Mouse (Mus musculus) gastrocnemius, postnatal 14 days (tissue): ENCODE measurements around the gene Vmn1r200. TPM values are rescaled to one million over a fixed set of nuclear protein-coding genes. Genes with fewer than 3 reads are reported as not detected.
"Not testable (repeated sequence)": the region's sequence is repeated elsewhere in the genome, so short reads cannot be mapped to it uniquely, and the experiment has no call there.

Experiments
- DNase-seq: peaks from one replicate; pipeline ENCODE4 v3.0.0; 2021; ENCODE audit warnings: mixed read lengths
- intact Hi-C: fragments of 180-260 bp; cut with DNase I; formaldehyde crosslinking; loops from one replicate; pipeline ENCODE4 v1.15.1; 2025; ENCODE audit warnings: low total_unique reads
- long read RNA-seq, 2 experiments: library from polyadenylated mRNA; stranded (forward); transcript quantifications; one replicate each; pipeline ENCODE4 v2.0.0; 2021
- total RNA-seq, 2 experiments: library from RNA; stranded (reverse); gene quantifications; 2 replicates each; pipeline ENCODE4 v1.2.3; 2021

The Vmn1r200 gene
- total RNA-seq = not detected
- long read RNA-seq, experiment 1 = 0 reads
- long read RNA-seq, experiment 2 = 0 reads

DNA sequence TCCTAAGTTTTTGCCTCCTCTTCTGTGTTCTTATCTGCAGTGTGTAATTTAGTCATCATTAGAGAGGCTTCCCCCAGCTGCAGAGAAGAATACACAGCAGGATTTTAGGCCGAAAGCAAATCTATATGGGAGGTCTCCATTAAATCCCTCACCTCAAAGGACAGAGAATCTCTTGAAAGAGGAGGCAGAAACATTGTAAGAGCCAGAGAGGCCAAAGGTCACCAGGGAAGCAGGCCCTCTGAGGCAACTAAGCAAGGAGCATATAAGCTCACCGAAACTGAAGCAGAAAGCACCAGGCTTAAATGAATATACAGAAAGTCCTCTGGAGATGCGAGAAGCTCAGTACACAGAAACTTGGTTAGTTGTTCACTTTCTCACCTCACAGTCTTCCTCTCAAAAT, at the start of gene Vmn1r200:
Gene Vmn1r200, plus strand, starts transcription at position 301 of the 400 bp plus-strand sequence.
- intact Hi-C loops = no loop called here
- DNase-seq = no peak

DNA sequence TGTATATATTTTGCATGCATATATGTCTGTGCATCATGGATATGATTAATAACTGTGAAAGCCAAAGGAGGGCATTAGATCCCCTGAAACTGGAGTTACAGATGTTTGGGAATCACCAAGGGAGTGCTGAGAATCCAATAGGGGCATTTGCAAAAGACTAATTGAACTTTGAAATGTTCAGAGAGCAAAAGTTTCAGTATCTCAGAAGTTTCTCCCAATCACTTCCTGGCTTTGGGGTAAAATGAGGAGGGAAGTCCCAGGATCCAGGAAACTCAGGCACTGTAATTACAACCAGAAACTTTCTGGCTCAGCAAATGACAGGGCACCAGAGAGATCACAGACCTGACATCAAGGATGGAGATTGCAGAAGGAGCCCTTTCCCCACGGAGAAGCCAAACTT, 40.1 kb upstream of the Vmn1r200 start, which contains the start of gene Vmn1r198:
Gene Vmn1r198, plus strand, starts transcription at position 301 of the 400 bp plus-strand sequence.
- intact Hi-C loops = no loop called here
- DNase-seq = no peak

DNA sequence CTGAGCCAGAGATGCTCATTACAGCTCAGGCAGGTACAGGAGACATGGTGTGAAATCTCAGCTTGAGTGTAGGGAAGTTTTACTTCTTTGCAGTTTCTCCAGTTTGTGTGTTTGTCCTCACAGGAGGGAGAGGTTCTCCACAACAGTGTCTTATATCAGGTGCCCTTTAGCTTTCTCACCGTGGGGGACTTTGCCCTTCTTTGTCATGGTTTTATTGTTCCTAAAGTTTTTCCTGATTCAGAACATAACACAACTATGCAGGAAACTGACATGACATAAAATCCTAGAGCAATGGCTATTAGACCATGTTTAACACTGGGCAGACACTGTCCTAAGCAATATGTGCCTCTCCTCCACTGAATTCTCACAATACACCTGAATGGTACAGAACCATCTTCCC, 39.4 kb upstream of the Vmn1r200 start:
- DNase-seq = no peak
- intact Hi-C loops = no loop called here

GRCm38 (mm10) chr13:22379518-22379917, 10.7 kb upstream of the Vmn1r200 start, which contains the start of gene Vmn1r199:
Gene Vmn1r199, plus strand, starts transcription at chr13:22379818.
- intact Hi-C loops = no loop called here

DNA sequence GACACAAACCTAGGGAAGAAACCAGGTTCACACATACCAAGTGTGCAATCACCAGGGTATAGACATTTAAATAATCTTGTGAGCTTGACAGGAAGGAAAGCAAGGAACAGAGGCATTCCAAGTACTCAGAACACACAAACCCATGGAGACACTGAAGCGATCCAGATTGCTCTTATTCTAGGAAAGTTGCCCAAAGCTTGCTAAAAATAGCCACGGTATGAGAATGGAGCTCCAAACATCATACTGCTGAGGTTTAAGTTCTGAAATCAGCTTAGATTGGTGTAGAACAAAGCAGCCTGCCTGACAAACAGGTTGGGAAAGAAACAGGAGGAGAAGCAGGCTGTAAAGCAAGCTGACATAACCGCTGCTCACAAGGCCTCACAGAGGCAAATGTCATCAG, 9.0 kb upstream of the Vmn1r200 start:
- DNase-seq, intact Hi-C loops: not testable (repeated sequence)

More at GRCm38 (mm10) chr13:22379518-22379917, 10.7 kb upstream of the Vmn1r200 start, which contains the start of gene Vmn1r199:
- no peak for DNase-seq

- no peak for DNase-seq
- intact Hi-C loops = no loop called here
These were observed 6.8 kb upstream of the Vmn1r200 start for GRCm38 (mm10) chr13:22383401-22383800.

- DNase-seq = no peak
- intact Hi-C loops = no loop called here
These were observed 3.1 kb upstream of the Vmn1r200 start for GRCm38 (mm10) chr13:22387050-22387449.

- intact Hi-C loops = no loop called here
- no peak for DNase-seq
These were observed 12.8 kb downstream of the Vmn1r200 start for GRCm38 (mm10) chr13:22402978-22403377.

Other genes starting within 250 kb of the Vmn1r200 start
- not detected for gene Vmn1r191, start 206.4 kb upstream of the Vmn1r200 start, total RNA-seq
- gene Vmn1r192, start 199.2 kb upstream of the Vmn1r200 start, total RNA-seq = not detected
- gene Vmn1r193, start 167.2 kb upstream of the Vmn1r200 start, total RNA-seq = not detected
- gene Vmn1r194, start 146.2 kb upstream of the Vmn1r200 start, total RNA-seq = not detected
- gene Vmn1r195, start 119.9 kb upstream of the Vmn1r200 start, total RNA-seq = not detected
- not detected for gene Vmn1r196, start 100.5 kb upstream of the Vmn1r200 start, total RNA-seq
- gene Vmn1r197, start 65.8 kb upstream of the Vmn1r200 start, total RNA-seq = not detected
- not detected for gene Vmn1r198, start 40.0 kb upstream of the Vmn1r200 start, total RNA-seq
- gene Vmn1r199, start 10.6 kb upstream of the Vmn1r200 start, total RNA-seq = not detected
- not detected for gene Vmn1r201, start 81.5 kb downstream of the Vmn1r200 start, total RNA-seq
- gene Vmn1r202, start 115.0 kb downstream of the Vmn1r200 start, total RNA-seq = not detected
- not detected for gene Vmn1r203, start 127.7 kb downstream of the Vmn1r200 start, total RNA-seq
- not detected for gene Vmn1r204, start 162.8 kb downstream of the Vmn1r200 start, total RNA-seq
- gene Vmn1r205, start 202.6 kb downstream of the Vmn1r200 start, total RNA-seq = not detected
- gene Vmn1r206, start 233.9 kb downstream of the Vmn1r200 start, total RNA-seq = not detected